Mouse (Mus musculus) retina, postnatal 7 days (tissue): ENCODE measurements around the gene Nat10.

ENCODE experiments used
- DNase-seq: peaks from one replicate; pipeline ENCODE4 v3.0.0-alpha.2; 2012; ENCODE audit warnings: low read depth, low spot score

Nat10 gene

GRCm38 (mm10) chr2:103760906-103761716 is at the start of gene Nat10:
Gene Nat10, minus strand, starts transcription at chr2:103761270.
- peak; percentile 98 for DNase-seq

DNA sequence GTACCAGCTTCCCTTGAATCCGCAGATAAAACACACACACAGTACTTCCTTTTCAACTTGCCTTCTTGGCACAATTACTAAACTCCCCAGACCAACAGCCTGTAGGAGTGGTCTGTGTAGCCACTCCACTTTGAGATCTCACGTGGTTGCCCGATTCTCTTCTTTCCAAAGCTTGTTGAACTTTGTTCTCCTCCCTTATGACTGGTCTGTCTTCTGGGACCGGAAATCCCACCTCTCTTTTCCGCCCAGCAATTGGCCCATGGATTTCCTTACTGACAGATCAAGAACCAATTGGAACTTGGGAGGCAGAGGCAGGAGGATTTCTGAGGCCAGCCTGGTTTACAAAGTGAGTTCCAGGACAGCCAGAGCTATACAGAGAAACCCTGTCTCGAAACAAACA is 49.3 kb upstream of the Nat10 start:
- no peak for DNase-seq

GRCm38 (mm10) chr2:103808466-103808865 is 47.4 kb upstream of the Nat10 start:
- no peak for DNase-seq

- no peak for DNase-seq
Measured at GRCm38 (mm10) chr2:103803770-103804530, 42.9 kb upstream of the Nat10 start.

GRCm38 (mm10) chr2:103802422-103802821 is 41.4 kb upstream of the Nat10 start:
- no peak for DNase-seq

DNA sequence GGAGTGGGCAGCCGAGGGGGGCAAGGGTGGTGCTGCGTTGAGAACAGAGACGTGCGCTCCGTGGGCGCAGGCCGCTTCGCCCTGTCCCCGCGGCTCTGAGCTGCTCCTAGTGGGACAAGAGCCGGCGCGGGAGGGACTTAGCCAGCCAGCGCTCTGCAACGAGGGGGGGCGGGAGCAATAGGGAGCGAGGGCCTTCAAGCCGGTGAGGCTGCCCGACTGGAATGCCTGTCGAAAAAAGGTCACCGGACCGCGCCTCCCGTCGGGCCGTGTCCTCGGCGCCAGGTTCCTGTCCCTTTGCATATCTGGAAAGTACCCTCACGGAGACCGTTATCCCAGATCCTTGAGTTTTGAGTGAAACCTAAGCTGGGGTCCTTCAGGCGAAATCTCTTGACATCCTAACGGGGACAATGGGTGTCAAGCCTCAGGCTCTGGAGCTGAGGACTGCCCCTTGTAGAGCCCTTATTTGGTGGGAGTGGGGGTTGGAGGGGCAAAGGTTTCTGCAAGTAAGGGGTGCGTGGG is 36.5 kb upstream of the Nat10 start, which contains the start of gene Caprin1:
Gene Caprin1 (minus strand): TSS at position 159 of the 519 bp plus-strand sequence.
- peak; percentile 91 for DNase-seq

DNA sequence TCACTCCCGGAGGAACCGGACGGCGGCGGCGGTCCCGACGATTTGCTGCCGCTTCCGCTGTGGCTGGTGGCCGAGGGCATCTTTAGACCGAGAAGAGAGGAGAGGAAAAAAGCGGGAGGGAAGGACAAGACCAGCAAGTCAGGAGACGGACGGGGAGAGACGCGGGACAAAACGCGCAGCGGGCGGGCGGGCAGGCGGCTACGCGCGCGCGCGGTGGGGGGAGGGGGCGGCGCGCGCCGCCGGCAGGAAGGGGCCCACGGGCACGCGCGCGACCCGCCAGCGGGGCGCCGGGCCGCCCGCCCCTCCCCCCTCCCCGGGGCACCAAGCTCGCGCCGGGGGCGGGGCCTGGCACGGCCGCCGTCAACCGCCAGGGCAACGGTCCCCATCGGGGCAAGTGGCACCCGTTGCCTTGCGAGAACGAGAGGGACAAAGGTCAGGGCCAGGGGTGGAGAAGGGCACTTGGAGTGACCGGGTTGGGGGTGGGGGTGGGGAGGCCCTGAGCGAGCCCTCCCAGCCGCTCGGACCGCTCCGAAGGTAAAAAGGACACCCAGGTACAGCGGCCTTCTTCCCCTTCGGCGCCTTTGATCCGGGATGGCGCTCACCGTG is 35.9 kb upstream of the Nat10 start:
- peak; percentile 69 for DNase-seq

- no peak for DNase-seq
Measured at GRCm38 (mm10) chr2:103796211-103796860, 35.3 kb upstream of the Nat10 start.

GRCm38 (mm10) chr2:103795843-103796210 is 34.8 kb upstream of the Nat10 start:
- peak; percentile 21 for DNase-seq

GRCm38 (mm10) chr2:103792009-103792408 is 30.9 kb upstream of the Nat10 start:
- DNase-seq, result no peak

DNA sequence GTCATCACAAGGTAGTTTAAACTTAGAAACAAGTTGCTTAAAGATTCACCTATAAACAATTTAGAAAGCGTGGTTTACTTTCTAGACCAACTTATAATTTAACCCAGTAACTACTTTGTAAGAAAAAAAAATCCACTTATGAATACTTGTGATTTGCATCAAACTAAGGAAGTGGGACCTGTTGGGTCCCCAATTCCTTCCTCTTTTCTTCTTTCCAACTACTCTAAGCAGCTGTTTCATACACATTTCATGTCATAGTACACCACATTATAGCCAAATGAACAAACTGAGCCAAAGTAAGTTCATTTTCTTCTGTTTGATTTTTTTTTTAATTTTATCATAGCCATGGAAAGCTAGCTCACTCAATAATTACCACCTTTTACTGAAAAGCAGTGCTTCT is 24.7 kb upstream of the Nat10 start:
- DNase-seq, result no peak

DNA sequence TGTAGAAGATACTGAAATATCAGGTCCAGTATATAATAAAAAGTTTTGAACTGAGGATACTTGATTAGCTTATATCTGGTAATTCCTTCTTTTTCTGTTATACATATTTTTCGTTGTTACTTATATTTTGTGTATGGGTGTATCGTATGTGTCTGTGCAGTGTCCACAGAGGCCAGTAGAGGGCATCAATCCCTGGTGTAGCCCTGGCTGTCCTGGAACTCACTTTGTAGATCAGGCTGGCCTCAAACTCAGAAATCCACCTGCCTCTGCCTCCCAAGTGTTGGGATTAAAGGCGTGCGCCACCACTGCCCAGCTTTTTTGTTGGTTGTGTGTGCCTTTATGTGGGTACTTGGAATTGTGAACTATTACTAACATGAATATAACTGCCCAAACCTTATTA is 23.6 kb upstream of the Nat10 start:
- DNase-seq, result no peak

GRCm38 (mm10) chr2:103762492-103762891 is 1.4 kb upstream of the Nat10 start:
- no peak for DNase-seq

GRCm38 (mm10) chr2:103761993-103762392 is 923 bp upstream of the Nat10 start:
- no peak for DNase-seq

DNA sequence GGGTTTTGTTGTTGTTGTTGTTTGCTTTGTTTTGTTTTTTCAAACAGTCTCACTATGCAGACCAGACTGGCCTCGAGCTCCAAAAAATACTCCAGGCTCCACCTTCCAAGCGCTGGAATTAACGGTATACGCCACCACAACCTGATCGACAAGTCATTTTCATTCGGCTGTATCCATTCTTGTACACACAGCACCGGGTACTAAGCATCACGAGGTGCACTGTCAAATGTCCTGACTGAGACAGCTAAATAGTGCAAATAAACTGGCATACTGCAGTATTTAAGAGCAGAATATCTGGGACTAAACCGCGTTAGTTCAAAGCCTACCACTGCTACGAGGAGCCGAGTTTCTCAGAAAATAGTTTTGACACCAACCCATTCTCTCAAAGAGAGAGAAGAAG is 649 bp downstream of the Nat10 start:
- no peak for DNase-seq

GRCm38 (mm10) chr2:103755458-103756085 is 5.5 kb downstream of the Nat10 start:
- DNase-seq, result no peak

- no peak for DNase-seq
Measured at GRCm38 (mm10) chr2:103754614-103755013, 6.5 kb downstream of the Nat10 start.

GRCm38 (mm10) chr2:103751771-103752170 is 9.3 kb downstream of the Nat10 start:
- DNase-seq, result no peak

DNA sequence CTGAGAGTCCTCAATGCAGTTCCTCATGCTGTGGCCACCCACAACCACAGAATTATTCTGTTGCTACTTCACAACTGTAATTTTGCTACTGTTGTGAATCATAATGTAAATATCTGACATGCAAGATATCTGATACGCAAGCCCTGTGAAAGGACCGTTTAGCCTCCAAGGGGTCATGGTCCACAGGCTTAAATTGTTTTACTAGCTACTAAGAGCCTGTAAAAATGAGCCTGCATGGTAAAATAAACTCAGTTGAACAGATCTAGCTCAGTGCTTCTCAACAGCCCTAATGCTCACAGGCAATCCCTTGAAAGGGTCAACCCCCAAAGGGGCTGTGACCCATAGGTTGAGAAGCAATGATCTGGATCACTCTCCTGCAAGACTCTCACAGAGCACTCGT is 12.0 kb downstream of the Nat10 start:
- no peak for DNase-seq

DNA sequence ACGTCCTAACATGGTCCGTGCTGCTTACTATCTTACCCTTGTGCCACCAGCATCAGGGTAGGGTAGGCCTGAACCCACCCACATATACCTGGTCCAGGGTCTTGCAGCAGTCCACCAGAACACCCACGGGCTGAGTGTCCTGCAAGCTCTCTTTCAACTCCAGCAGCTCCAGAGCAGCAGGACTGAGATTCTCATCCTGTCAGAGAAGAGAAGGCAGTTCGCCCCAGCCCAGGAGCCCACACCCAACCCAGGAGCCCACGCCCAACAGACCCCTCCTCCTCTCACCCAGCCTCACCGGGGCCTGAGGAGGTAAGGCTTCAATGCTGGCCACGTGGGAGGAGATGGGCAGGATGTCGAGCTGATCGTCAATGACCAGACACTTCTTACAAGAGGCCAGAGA is 13.2 kb downstream of the Nat10 start:
- no peak for DNase-seq

- DNase-seq, result no peak
Measured at GRCm38 (mm10) chr2:103746761-103747160, 14.3 kb downstream of the Nat10 start.
